Mouse (Mus musculus) embryonic facial prominence, embryonic 15.5 days (tissue): Measurements from ENCODE around the gene Col5a1. TPM values are rescaled to one million over a fixed set of nuclear protein-coding genes. Genes with fewer than 3 reads are reported as not detected.
A peak's percentile ranks its signal among the peaks of the same experiment; 100 is the strongest.

Source experiments
- ATAC-seq: fragments of 200-750 bp; cut with Nextera tagmentation; 2 replicates; pipeline ENCODE4 v1.8.0; 2017; ENCODE audit warnings: low read depth, moderate TSS enrichment; ENCODE audit not compliant: insufficient number of reproducible peaks, low FRiP score, low TSS enrichment
- H3K27ac ChIP-seq: fragments of 300-500 bp; sonication (generic); replicated peaks from 2 replicates; pipeline ENCODE4 v1.5.1; 2015; ENCODE audit warnings: mild to moderate bottlenecking, inconsistent platforms
- H3K27me3 ChIP-seq: fragments of 300-500 bp; sonication (generic); 2 replicates; pipeline ENCODE4 v1.6.1; 2015; ENCODE audit warnings: inconsistent platforms
- H3K36me3 ChIP-seq: fragments of 300-500 bp; sonication (generic); 2 replicates; pipeline ENCODE4 v1.6.1; 2015; ENCODE audit warnings: mild to moderate bottlenecking, inconsistent platforms
- H3K4me1 ChIP-seq: fragments of 300-500 bp; sonication (generic); 2 replicates; pipeline ENCODE4 v1.6.1; 2015; ENCODE audit warnings: inconsistent platforms
- H3K4me2 ChIP-seq: fragments of 300-500 bp; sonication (generic); replicated peaks from 2 replicates; pipeline ENCODE4 v1.6.1; 2015; ENCODE audit warnings: mild to moderate bottlenecking, inconsistent platforms
- H3K4me3 ChIP-seq: fragments of 300-500 bp; sonication (generic); replicated peaks from 2 replicates; pipeline ENCODE4 v1.5.1; 2015; ENCODE audit warnings: mild to moderate bottlenecking, inconsistent platforms
- H3K9ac ChIP-seq: fragments of 300-500 bp; sonication (generic); 2 replicates; pipeline ENCODE4 v1.6.1; 2015; ENCODE audit warnings: inconsistent platforms
- H3K9me3 ChIP-seq: fragments of 300-500 bp; sonication (generic); replicated peaks from 2 replicates; pipeline ENCODE4 v1.6.1; 2016; ENCODE audit warnings: inconsistent platforms
- WGBS: fragments of 180-500 bp; shearing (Covaris S2); methylation state at CpG from one replicate; pipeline ENCODE4 v1.1.7; 2015; 5-methylcytosine and 5-hydroxymethylcytosine counted together
- polyA plus RNA-seq: library from polyadenylated mRNA; unstranded; fragments of >200 nt; fragmentation: Nextera tagmentation; extraction: Ambion mirVana; gene quantifications from 2 replicates; pipeline ENCODE4 v1.2.1, GENCODE M21; 2015

Gene Col5a1
- polyA plus RNA-seq, 1 experiment from 2014 or later: 217 TPM

GRCm38 (mm10) chr2:27940144-27940543 lies 53.9 kb downstream of the Col5a1 start:
- no peaks in the 10 kb centered on the region for H3K9me3 ChIP-seq
- peaks cover 42% of the 10 kb centered on the region for H3K4me1 ChIP-seq
- WGBS: 84% methylated on average over 12 of the region's 12 CpGs
- no peaks in the 10 kb centered on the region for H3K27me3 ChIP-seq
- no peak overlapping the region for H3K4me2 ChIP-seq
- no peak overlapping the region for H3K4me3 ChIP-seq
- H3K27ac ChIP-seq: no peak overlapping the region
- peaks cover 46% of the 10 kb centered on the region for H3K36me3 ChIP-seq
- ATAC-seq: no peak
- no peak overlapping the region for H3K9ac ChIP-seq

GRCm38 (mm10) chr2:27947252-27947651 lies 61.0 kb downstream of the Col5a1 start:
- no peak for ATAC-seq
- WGBS: 90% methylated on average over 4 of the region's 4 CpGs
- H3K4me2 ChIP-seq: no peak overlapping the region
- no peaks in the 10 kb centered on the region for H3K4me1 ChIP-seq
- no peaks in the 10 kb centered on the region for H3K9me3 ChIP-seq
- H3K9ac ChIP-seq: no peak overlapping the region
- peaks cover 54% of the 10 kb centered on the region for H3K36me3 ChIP-seq
- H3K27ac ChIP-seq: no peak overlapping the region
- no peak overlapping the region for H3K4me3 ChIP-seq
- no peaks in the 10 kb centered on the region for H3K27me3 ChIP-seq

DNA sequence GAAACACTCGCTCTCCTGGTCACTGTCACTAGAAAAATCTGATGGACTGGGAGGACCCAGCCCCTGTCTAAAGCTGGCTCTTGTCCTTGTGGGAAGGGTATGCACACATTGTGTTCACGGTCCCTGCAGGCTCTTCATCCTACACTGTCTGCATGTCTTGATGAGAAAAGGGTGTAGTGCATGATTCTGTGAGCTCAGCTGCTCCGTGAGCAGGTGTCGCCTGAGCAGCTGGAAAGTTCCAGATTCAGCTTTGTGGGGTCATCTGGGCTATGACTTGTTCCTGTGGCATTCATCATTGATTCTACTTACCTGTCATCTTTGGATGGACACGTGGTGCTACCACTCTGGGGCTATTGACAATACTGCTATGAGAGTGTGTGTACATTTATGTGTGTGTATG lies 61.7 kb downstream of the Col5a1 start:
- H3K27ac ChIP-seq: no peak overlapping the region
- H3K4me1 ChIP-seq: no peaks in the 10 kb centered on the region
- no peak overlapping the region for H3K4me3 ChIP-seq
- ATAC-seq: no peak
- WGBS: 85% methylated on average over 5 of the region's 5 CpGs
- H3K4me2 ChIP-seq: no peak overlapping the region
- H3K9ac ChIP-seq: no peak overlapping the region
- no peaks in the 10 kb centered on the region for H3K9me3 ChIP-seq
- H3K36me3 ChIP-seq: peaks cover 60% of the 10 kb centered on the region
- no peaks in the 10 kb centered on the region for H3K27me3 ChIP-seq

DNA sequence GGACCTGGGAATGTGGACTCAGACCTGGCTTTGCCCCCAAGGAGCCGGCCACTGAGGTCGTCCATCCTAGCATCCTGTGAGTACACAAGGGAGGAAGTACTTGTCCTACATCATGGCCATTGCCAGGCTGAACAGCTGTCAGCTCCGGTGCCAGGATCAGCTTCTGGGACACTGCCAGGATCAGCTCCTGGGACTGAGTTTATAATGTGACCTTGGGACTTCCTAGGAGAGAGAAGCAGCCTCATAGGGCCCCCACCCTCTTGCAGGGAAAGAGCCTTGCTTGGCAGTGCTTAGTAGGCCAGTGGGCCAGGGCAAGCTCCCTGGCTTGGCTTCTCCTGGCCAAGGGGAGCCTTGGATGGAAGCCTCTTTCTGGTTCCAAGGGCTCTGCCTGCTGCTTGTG lies 67.6 kb downstream of the Col5a1 start:
- Histone ChIP-seq H3K4me3 (no peak overlapping the region), H3K9ac (no peak overlapping the region), H3K9me3 (no peaks in the 10 kb centered on the region), H3K4me2 (no peak overlapping the region), H3K27me3 (no peaks in the 10 kb centered on the region), H3K27ac (no peak overlapping the region), H3K36me3 (peaks cover 89% of the 10 kb centered on the region), H3K4me1 (peaks cover 31% of the 10 kb centered on the region)
- ATAC-seq: no peak
- WGBS: 78% methylated on average over 3 of the region's 3 CpGs

GRCm38 (mm10) chr2:27954924-27955323 lies 68.7 kb downstream of the Col5a1 start:
- WGBS: 25% methylated on average over 3 of the region's 3 CpGs
- H3K27ac ChIP-seq: 0 out of 2 replicates have a peak overlapping the region, but pooled peaks have one; percentile 28
- H3K9me3 ChIP-seq: no peaks in the 10 kb centered on the region
- H3K9ac ChIP-seq: no peak overlapping the region
- no peak overlapping the region for H3K4me3 ChIP-seq
- H3K4me2 ChIP-seq: no peak overlapping the region
- H3K36me3 ChIP-seq: peaks cover 90% of the 10 kb centered on the region
- H3K4me1 ChIP-seq: peaks cover 31% of the 10 kb centered on the region
- no peak for ATAC-seq
- H3K27me3 ChIP-seq: no peaks in the 10 kb centered on the region

GRCm38 (mm10) chr2:27956751-27957150 lies 70.5 kb downstream of the Col5a1 start:
- Histone ChIP-seq H3K4me1 (peaks cover 31% of the 10 kb centered on the region), H3K27me3 (no peaks in the 10 kb centered on the region), H3K27ac (no peak overlapping the region), H3K4me2 (no peak overlapping the region), H3K36me3 (peaks cover 87% of the 10 kb centered on the region), H3K9ac (no peak overlapping the region), H3K9me3 (no peaks in the 10 kb centered on the region), H3K4me3 (no peak overlapping the region)
- WGBS: 79% methylated on average over 7 of the region's 7 CpGs
- no peak for ATAC-seq

DNA sequence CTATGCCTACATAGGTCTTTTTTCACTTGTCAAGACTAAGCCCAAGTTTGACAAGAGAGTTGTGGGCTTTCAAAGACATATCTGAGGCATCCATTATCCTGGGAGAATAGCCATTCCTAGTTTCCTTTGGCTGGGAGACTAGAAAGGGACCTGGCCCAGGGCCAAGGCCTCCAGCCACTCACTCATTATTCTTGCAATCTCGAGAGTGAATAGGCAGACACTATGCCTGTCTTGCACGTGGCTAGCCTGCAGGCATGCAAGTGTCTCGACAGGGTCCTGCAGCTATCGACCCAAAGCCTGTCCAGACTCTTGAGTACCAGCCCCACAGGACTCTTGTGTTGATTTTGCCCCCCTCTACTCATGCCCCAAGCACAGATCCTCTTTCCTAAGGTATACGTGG lies 71.0 kb downstream of the Col5a1 start:
- Histone ChIP-seq H3K27ac (no peak overlapping the region), H3K4me2 (no peak overlapping the region), H3K36me3 (peaks cover 87% of the 10 kb centered on the region), H3K4me3 (no peak overlapping the region), H3K4me1 (peaks cover 31% of the 10 kb centered on the region), H3K27me3 (no peaks in the 10 kb centered on the region), H3K9me3 (no peaks in the 10 kb centered on the region), H3K9ac (no peak overlapping the region)
- WGBS: 41% methylated on average over 5 of the region's 5 CpGs
- no peak for ATAC-seq

- peaks cover 85% of the 10 kb centered on the region for H3K36me3 ChIP-seq
- no peak overlapping the region for H3K4me3 ChIP-seq
- WGBS: 65% methylated on average over 6 of the region's 6 CpGs
- H3K9me3 ChIP-seq: no peaks in the 10 kb centered on the region
- H3K9ac ChIP-seq: no peak overlapping the region
- no peaks in the 10 kb centered on the region for H3K27me3 ChIP-seq
- no peak overlapping the region for H3K4me2 ChIP-seq
- ATAC-seq: no peak
- no peak overlapping the region for H3K27ac ChIP-seq
- H3K4me1 ChIP-seq: peaks cover 20% of the 10 kb centered on the region; the same call in 1 of the 2 replicates
Observed at GRCm38 (mm10) chr2:27959275-27959674, 73.0 kb downstream of the Col5a1 start.

GRCm38 (mm10) chr2:27961190-27961589 lies 75.0 kb downstream of the Col5a1 start:
- peaks cover 14% of the 10 kb centered on the region; the same call in 1 of the 2 replicates for H3K4me1 ChIP-seq
- WGBS: 98% methylated on average over 2 of the region's 2 CpGs
- no peak overlapping the region for H3K9ac ChIP-seq
- H3K36me3 ChIP-seq: peaks cover 85% of the 10 kb centered on the region
- H3K27ac ChIP-seq: no peak overlapping the region
- no peak overlapping the region for H3K4me2 ChIP-seq
- ATAC-seq: no peak
- H3K9me3 ChIP-seq: no peaks in the 10 kb centered on the region
- H3K27me3 ChIP-seq: no peaks in the 10 kb centered on the region
- H3K4me3 ChIP-seq: no peak overlapping the region

GRCm38 (mm10) chr2:27962406-27962805 lies 76.2 kb downstream of the Col5a1 start:
- no peak overlapping the region for H3K27ac ChIP-seq
- H3K36me3 ChIP-seq: peaks cover 91% of the 10 kb centered on the region
- no peak overlapping the region for H3K9ac ChIP-seq
- ATAC-seq: no peak
- no peak overlapping the region for H3K4me2 ChIP-seq
- no peaks in the 10 kb centered on the region for H3K9me3 ChIP-seq
- H3K4me3 ChIP-seq: no peak overlapping the region
- 0 out of 2 replicates have a peak, but pooled peaks cover 3% of the 10 kb centered on the region for H3K4me1 ChIP-seq
- no peaks in the 10 kb centered on the region for H3K27me3 ChIP-seq
- WGBS: 74% methylated on average over 3 of the region's 3 CpGs

- Histone ChIP-seq H3K9ac (no peak overlapping the region), H3K27me3 (no peaks in the 10 kb centered on the region), H3K4me3 (no peak overlapping the region), H3K9me3 (no peaks in the 10 kb centered on the region), H3K4me2 (no peak overlapping the region), H3K27ac (no peak overlapping the region), H3K4me1 (no peaks in the 10 kb centered on the region), H3K36me3 (peaks cover 95% of the 10 kb centered on the region)
- WGBS: 23% methylated on average over 6 of the region's 6 CpGs
- ATAC-seq: no peak
Observed at GRCm38 (mm10) chr2:27969158-27969557, 82.9 kb downstream of the Col5a1 start.

DNA sequence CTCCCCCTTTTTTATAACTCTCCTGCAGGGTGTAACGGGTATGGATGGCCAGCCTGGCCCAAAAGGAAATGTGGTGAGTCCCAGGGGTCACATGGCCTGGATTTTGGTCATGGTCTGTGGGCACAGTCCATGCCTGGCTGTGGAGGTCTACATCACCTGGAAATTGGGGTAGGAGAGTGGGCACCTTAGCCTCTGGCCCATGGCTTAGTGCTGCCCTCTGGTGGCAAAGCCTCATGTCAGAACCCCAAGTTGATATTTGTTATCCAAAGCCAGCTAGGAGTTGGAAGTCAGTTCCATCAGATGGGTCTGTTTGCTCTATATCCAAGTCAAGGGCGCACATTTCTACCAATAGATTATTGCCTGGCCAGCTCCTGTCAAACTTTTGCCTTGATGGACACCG lies 87.6 kb downstream of the Col5a1 start:
- Histone ChIP-seq H3K4me2 (no peak overlapping the region), H3K27ac (no peak overlapping the region), H3K27me3 (no peaks in the 10 kb centered on the region), H3K36me3 (peaks cover 81% of the 10 kb centered on the region), H3K4me3 (no peak overlapping the region), H3K9me3 (no peaks in the 10 kb centered on the region), H3K9ac (no peak overlapping the region), H3K4me1 (no peaks in the 10 kb centered on the region)
- ATAC-seq: 0 out of 2 replicates have a peak, but pooled peaks have one; percentile 35
- WGBS: 58% methylated on average over 3 of the region's 3 CpGs
